In genomic region chr14:78117268-78117667, GRCm38 (mm10) we compare ENCODE assay signal across 29 mouse cellular contexts. TPM values are rescaled to one million over a fixed set of nuclear protein-coding genes. Genes with fewer than 3 reads are reported as not detected.
"Had no signal": no experiment of that assay in that cellular context is flagged by ENCODE, and none has a peak within 500 bp of the region (broad histone marks: within the 10 kb centered on the region; RNA-seq: fewer than 3 reads in every experiment).

No protein-coding gene starts in this region.

- H3K9ac ChIP-seq: heart, embryonic 13.5 days; heart, embryonic 15.5 days; hindbrain, embryonic 13.5 days; hindbrain, embryonic 15.5 days; limb, embryonic 13.5 days; limb, embryonic 15.5 days; liver, embryonic 12.5 days; liver, embryonic 14.5 days had no signal

- H3K27me3 ChIP-seq: heart, embryonic 13.5 days; heart, embryonic 15.5 days; hindbrain, embryonic 13.5 days; hindbrain, embryonic 15.5 days; limb, embryonic 13.5 days; limb, embryonic 15.5 days; liver, embryonic 12.5 days had no signal

- DNase-seq: gastrocnemius, postnatal 14 days; gastrocnemius, postnatal 36 days; heart, adult 2 months; heart, postnatal 14 days; heart, postnatal 36 days; kidney, adult 11 months; kidney, postnatal 14 days; layer of hippocampus, adult 9-11 months; layer of hippocampus, postnatal 36 days; left cerebral cortex, postnatal 4 days had no signal

- H3K4me3 ChIP-seq: heart, adult 2 months; heart, embryonic 13.5 days; heart, embryonic 15.5 days; hindbrain, embryonic 13.5 days; hindbrain, embryonic 15.5 days; limb, embryonic 13.5 days; limb, embryonic 15.5 days; liver, embryonic 12.5 days had no signal

- H3K27ac ChIP-seq: heart, adult 2 months; heart, embryonic 13.5 days; heart, embryonic 15.5 days; hindbrain, embryonic 13.5 days; hindbrain, embryonic 15.5 days; hindbrain, postnatal 0 days; limb, embryonic 13.5 days; limb, embryonic 15.5 days; liver, embryonic 12.5 days; liver, embryonic 14.5 days had no signal

- H3K36me3 ChIP-seq: heart, embryonic 13.5 days; heart, embryonic 15.5 days; hindbrain, embryonic 13.5 days; hindbrain, embryonic 15.5 days; limb, embryonic 13.5 days; limb, embryonic 15.5 days; liver, embryonic 12.5 days had no signal

- H3K9me3 ChIP-seq: heart, embryonic 15.5 days; hindbrain, embryonic 15.5 days; limb, embryonic 13.5 days; limb, embryonic 15.5 days; liver, embryonic 12.5 days had no signal

- H3K4me1 ChIP-seq: liver, embryonic 12.5 days had no signal

- ATAC-seq: hindbrain, postnatal 0 days; intestine, embryonic 16.5 days; liver, embryonic 12.5 days had no signal

- H3K4me2 ChIP-seq: heart, embryonic 11.5 days; heart, embryonic 13.5 days; heart, embryonic 15.5 days; hindbrain, embryonic 13.5 days; hindbrain, embryonic 15.5 days; limb, embryonic 13.5 days; limb, embryonic 15.5 days; liver, embryonic 12.5 days had no signal

RNA-seq across cellular contexts. Expression of gene Fam216b, which starts 28.5 kb away (rescaled TPM):
- polyA plus RNA-seq: heart, embryonic 11.5 days; heart, embryonic 13.5 days; hindbrain, embryonic 11.5 days; intestine, embryonic 14.5 days; intestine, embryonic 16.5 days; kidney, embryonic 14.5 days; kidney, embryonic 16.5 days; large intestine, adult 2 months; limb, embryonic 11.5 days; limb, embryonic 13.5 days; limb, embryonic 15.5 days; liver, adult 2 months; liver, embryonic 12.5 days; liver, embryonic 14.5 days; liver, embryonic 16.5 days had no signal
